Mouse (Mus musculus) mature B cell (primary cell): ENCODE measurements around the gene Tomt.
"Not testable (repeated sequence)": the region's sequence is repeated elsewhere in the genome, so short reads cannot be mapped to it uniquely, and the experiment has no call there.

ENCODE experiments used
- in situ Hi-C: fragments of 300-500 bp; cut with MboI; formaldehyde crosslinking; loops from 2 replicates; pipeline ENCODE4 v1.14.3; 2019

The Tomt gene

GRCm38 (mm10) chr7:101906287-101906681 is at the start of gene Tomt:
Gene Tomt, minus strand, starts transcription at chr7:101906359.
- in situ Hi-C loops: no loop called here

DNA sequence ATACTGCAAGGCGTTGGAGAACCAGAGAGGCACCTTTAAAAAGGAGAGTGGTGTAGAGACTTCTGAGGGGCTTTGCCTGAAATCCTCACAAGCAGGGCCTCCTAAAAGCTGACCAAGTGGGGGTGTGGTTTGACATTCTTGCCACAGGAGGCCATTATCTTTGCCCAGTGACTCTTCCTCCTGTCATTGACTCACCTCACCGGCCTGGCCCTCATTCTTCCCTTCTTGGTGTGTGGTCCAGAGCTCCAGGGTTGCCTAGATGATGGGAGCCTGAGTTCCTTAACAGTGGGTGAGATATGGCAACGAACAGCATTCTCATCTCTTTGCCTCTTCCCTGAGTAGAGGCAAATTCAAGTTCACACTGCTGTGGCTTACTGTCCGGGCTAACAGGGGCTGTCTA is 49.7 kb upstream of the Tomt start:
- in situ Hi-C loops: no loop called here

DNA sequence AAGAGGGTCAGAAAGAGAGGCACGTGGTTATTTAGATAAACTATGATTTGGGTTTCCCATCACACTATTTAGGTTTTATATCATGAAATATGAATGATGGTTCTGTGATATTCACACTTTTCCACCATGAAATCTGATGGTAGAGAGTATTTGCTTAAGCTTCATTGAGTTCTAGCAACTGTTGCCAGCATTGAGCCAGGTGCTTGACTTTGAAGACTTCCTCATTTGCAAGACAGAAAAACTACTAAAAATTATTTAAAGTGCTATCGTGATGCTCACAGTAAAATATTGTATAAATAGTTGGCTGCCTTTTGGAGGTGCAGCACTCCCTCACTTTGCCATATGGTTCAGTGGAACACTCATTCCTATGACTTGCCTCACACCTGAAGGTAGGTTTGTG is 49.1 kb upstream of the Tomt start:
- in situ Hi-C loops: no loop called here

GRCm38 (mm10) chr7:101954163-101954562 is 48.0 kb upstream of the Tomt start:
- in situ Hi-C loops: no loop called here

DNA sequence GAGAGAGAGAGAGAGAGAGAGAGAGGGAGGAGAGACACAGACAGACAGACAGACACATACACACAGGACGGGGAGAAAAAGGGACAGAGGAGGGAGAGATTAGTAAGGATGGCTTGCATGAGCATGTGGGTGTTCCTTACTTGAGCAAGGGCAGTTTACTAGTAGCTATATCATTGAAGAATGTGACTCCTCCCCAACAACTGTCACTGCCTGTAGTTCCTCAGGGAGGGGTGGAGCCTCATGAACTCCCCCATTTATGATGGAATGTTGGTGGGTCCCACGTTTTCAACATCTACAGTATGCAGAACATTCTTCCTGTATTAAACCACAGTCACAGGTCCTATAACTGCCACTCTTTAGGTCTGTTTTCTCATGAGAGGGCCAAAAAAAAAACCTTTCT is 45.9 kb upstream of the Tomt start:
- in situ Hi-C loops: no loop called here

GRCm38 (mm10) chr7:101951648-101952047 is 45.5 kb upstream of the Tomt start:
- in situ Hi-C loops: no loop called here

GRCm38 (mm10) chr7:101949008-101949407 is 42.8 kb upstream of the Tomt start:
- in situ Hi-C loops: not testable (repeated sequence)

- in situ Hi-C loops: no loop called here
These were observed 33.6 kb upstream of the Tomt start for GRCm38 (mm10) chr7:101939758-101940157.

DNA sequence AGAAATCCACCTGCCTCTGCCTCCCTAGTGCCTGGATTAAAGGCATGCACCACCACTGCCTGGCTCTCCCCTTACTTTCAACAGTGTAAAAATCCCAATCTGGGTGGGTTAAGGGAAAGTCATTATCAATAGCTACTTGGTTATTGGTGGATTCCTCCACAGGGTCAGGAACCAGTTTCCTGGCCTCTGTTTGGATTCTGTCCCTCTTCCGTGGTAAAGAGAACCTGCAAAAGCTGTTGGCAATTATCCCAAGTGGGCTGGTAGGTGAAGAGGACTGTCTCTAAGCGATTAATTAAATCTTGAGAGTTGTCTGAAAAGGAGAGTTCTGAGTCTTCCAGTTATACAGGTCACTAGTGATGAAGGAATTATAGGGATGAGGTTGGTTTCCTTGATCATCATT is 32.2 kb upstream of the Tomt start:
- in situ Hi-C loops: no loop called here

- in situ Hi-C loops: no loop called here
These were observed 31.4 kb upstream of the Tomt start for GRCm38 (mm10) chr7:101937569-101937968.

DNA sequence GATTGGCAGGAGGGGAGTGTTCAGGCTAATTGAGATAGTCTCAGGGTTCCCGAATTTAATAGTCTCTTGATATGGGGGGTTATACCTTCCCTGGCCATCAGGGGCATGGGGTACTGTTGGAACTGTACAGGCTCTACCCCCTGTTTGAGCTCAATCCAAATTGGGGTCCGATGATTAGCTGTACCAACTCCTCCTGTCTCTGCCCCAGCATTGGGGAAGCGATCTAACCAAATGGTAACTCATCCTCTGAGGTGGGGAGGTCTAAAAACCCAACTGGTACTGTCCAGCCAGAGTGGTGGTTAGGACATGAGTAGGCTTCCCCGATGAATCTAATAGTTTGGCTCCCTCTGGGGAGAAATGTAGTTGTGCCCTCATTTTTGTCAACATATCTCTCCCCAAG is 30.8 kb upstream of the Tomt start:
- in situ Hi-C loops: no loop called here

DNA sequence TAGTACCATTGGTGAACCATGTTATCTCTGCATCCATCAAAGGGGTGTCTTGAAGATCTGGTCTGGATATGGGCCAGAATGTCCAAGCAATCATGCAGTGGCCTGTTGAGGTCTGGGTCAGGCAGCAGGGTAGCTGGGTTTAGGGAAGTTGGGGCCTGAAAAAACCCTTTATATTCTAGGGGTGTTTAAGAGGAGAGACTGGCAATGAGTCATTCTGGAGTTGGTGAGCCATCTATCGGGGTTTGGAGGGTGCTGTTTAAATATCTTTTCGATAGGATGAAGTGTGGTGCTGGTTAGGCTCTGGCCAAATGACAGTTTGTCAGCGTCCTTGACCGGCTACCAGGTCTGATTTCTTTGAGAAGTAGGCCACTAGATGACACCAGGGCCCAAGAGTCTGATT is 29.8 kb upstream of the Tomt start:
- in situ Hi-C loops: no loop called here

- in situ Hi-C loops: no loop called here
These were observed 27.6 kb upstream of the Tomt start, which contains the start of the genes Lrrc51 and Numa1 for GRCm38 (mm10) chr7:101933751-101934240. Gene Lrrc51, minus strand, starts transcription at chr7:101933895. Gene Numa1, plus strand, starts transcription at chr7:101934111.

GRCm38 (mm10) chr7:101933300-101933699 is 27.1 kb upstream of the Tomt start:
- in situ Hi-C loops: no loop called here

DNA sequence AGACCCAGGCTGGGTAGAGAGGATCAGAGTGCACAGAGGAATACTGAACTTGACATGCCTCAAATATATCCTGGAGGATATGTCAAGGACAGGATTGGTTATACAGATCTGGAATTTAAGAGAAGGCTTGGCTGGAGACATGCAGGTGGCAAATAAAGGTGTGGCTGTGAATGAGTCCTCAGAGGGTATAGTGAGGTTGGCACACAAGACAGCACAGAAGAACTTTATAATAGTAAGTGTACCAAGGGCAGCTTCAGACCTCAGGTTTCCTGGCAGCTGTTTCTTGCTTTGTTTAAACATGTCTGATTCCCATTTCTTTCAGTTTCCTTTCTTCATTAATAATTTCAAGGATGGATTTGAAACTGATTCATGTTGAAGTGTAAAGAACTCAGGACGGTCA is 26.4 kb upstream of the Tomt start:
- in situ Hi-C loops: no loop called here

GRCm38 (mm10) chr7:101928093-101928492 is 21.9 kb upstream of the Tomt start:
- in situ Hi-C loops: no loop called here

DNA sequence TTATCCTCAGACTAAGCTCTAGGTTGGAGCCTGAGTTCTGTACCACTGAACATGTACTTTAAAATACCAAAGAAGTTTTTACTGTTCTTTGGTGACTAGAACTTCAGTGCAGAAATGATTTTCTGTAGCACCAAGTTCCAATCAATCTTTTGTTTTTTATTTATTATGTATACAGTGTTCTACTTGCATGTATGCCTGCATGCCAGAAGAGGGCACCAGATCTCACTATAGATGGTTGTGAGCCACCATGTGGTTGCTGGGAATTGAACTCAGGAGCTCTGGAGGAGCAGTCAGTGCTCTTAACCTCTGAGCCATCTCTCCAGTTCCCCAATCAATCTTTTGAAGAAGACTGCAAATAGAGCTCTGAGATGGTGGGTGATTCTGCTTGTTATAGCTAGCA is 19.7 kb upstream of the Tomt start:
- in situ Hi-C loops: not testable (repeated sequence)

DNA sequence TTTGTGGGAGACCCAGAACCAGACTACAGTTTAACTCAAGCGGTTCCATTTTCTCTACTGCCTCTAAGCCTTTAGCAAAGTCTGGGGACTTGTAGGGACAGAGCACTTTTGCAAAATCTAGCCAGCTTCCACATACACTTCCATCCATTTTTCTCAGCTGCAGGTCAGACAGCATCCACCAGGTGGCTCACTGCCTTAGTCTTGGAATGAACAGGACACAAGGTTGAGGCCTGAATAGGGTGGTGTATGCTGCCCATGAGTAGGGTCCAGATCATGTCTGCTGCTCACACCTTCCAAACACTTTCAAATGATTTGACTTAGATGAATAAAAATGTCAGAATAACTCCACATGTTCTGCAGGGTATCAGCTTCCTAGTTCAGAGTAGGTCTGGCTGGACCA is 11.9 kb upstream of the Tomt start:
- in situ Hi-C loops: no loop called here

GRCm38 (mm10) chr7:101911982-101912381 is 5.8 kb upstream of the Tomt start:
- in situ Hi-C loops: no loop called here

- in situ Hi-C loops: no loop called here
These were observed 4.0 kb upstream of the Tomt start for GRCm38 (mm10) chr7:101910138-101910537.

GRCm38 (mm10) chr7:101908367-101908766 is 2.2 kb upstream of the Tomt start:
- in situ Hi-C loops: no loop called here

GRCm38 (mm10) chr7:101906696-101907095 is 537 bp upstream of the Tomt start:
- in situ Hi-C loops: no loop called here

- in situ Hi-C loops: no loop called here
These were observed 435 bp downstream of the Tomt start, which contains the start of gene Lamtor1 for GRCm38 (mm10) chr7:101905561-101906286. Gene Lamtor1, plus strand, starts transcription at chr7:101905904.

GRCm38 (mm10) chr7:101902846-101903245 is 3.3 kb downstream of the Tomt start:
- in situ Hi-C loops: no loop called here
